Mouse (Mus musculus): ENCODE measurements around the gene Zcchc2.

DNA sequence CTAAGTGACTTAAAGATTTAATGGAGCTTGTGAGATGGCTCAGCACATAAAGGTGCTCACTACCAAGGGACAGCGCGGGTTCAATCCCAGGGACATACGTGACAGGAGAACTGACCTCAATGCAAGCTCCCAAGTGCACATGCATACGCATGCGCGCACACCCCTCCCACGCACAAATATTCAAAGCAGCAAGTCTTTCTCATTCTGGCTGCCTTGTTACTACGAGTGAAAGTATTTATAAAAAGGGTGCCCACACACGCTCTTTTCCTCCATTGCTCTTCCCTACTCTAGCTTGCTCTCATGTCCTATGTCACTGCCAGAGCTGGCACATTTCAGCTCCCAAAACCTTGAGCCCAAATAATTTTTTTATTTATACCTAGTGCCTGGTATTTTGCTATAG is 27.4 kb upstream of the Zcchc2 start:
- TF ChIP-seq POLR2A (IDR thresholded peaks at IDR 0.05; ENCODE audit: low read depth, low read length), result no peak
- no peak for TF ChIP-seq EP300 (IDR thresholded peaks at IDR 0.05; ENCODE audit: low read length)
- no peak for TF ChIP-seq CTCF (conservative IDR thresholded peaks at IDR 0.05 in 1 of 2, IDR thresholded peaks at IDR 0.05 in 1 of 2; ENCODE audit: low read depth in 2 of 2, low read length in 2 of 2)
- TF ChIP-seq USF2 (conservative IDR thresholded peaks at IDR 0.05; ENCODE audit: low read depth, low read length), result no peak
- no peak for TF ChIP-seq MAX (IDR thresholded peaks at IDR 0.05; ENCODE audit: low read length)
- no peak for TF ChIP-seq ZKSCAN1 (IDR thresholded peaks at IDR 0.05; ENCODE audit: borderline replicate concordance, low read depth, low read length)
- no peak for TF ChIP-seq HCFC1 (IDR thresholded peaks at IDR 0.05; ENCODE audit: low read depth, low read length)
- TF ChIP-seq SIN3A (IDR thresholded peaks at IDR 0.05; ENCODE audit: low read length), result no peak
- no peak for TF ChIP-seq MYC (IDR thresholded peaks at IDR 0.05; ENCODE audit: low read depth, low read length)

Measured in CH12.LX (cell line).